Mouse (Mus musculus): ENCODE data around the gene Mrps6. TPM values are rescaled to one million over a fixed set of nuclear protein-coding genes. Genes with fewer than 3 reads are reported as not detected.

The Mrps6 gene
- polyA plus RNA-seq (2012; rRNA removed), result 106 and 112 TPM in 2 replicates

DNA sequence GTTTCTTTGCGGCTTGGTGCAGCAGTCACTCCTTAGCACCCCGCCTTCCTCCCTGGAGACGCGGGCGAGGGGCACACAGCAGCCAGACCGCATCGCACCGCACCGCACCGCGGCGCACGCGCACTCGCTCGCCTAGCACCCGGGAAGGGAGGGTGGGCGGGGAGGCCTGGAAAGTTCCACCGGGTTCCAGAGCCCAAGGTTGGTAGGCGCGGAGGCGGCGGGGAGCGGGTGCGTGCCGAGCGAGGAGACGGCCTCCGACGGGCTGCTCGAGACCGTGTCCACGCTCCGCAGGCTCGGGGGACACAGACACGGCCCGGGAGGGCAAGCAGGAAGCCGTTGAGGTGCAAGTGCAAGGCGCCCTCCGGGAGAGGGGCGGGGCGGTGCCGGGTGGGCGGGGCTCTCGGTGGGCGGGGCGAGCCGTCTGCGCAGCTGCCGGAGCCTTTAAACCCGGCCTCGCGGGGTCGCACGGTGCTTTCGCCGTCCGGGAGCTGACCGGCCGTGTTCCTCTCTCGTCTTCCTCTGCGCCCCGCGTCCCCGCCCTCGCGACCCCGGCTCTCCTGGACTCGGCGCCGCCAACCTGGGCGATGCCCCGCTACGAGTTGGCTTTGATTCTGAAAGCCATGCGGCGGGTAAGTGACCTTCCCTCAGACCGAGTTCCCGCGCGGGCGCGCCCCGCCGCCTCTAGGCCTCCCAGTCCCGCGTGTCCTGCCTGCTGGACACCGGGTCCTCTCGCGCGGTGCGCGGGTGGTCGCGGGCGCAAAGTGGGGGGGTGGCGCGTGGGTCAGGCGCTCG is at the start of gene Mrps6, which contains the start of the genes Gm49711 and Slc5a3:
Gene Mrps6 (plus strand): TSS at position 419 of the 792 bp plus-strand sequence.
Gene Gm49711 (plus strand): TSS at position 465 of the 792 bp plus-strand sequence.
Gene Slc5a3 (plus strand): TSS at position 471 of the 792 bp plus-strand sequence.

Other genes with a start within 250 kb of the Mrps6 start
- gene Gm49711, start within 50 bp of the Mrps6 start, polyA plus RNA-seq (2012; rRNA removed), result 0.41 and 0.49 TPM in 2 replicates
- gene Slc5a3, start 52 bp downstream of the Mrps6 start, polyA plus RNA-seq (2012; rRNA removed), result 6.1 and 7.5 TPM in 2 replicates
- 3.0 and 8.5 TPM in 2 replicates for gene Kcne2, start 234.1 kb downstream of the Mrps6 start, polyA plus RNA-seq (2012; rRNA removed)
- gene Smim11, start 243.0 kb downstream of the Mrps6 start, polyA plus RNA-seq (2012; rRNA removed), result 34.4 and 36.2 TPM in 2 replicates